Mouse (Mus musculus) cerebellum, adult 11-12 months (tissue): ENCODE results near the gene Vti1a.

Source experiments
- DNase-seq: peaks from one replicate; pipeline ENCODE4 v3.0.0; 2022

The Vti1a gene

DNA sequence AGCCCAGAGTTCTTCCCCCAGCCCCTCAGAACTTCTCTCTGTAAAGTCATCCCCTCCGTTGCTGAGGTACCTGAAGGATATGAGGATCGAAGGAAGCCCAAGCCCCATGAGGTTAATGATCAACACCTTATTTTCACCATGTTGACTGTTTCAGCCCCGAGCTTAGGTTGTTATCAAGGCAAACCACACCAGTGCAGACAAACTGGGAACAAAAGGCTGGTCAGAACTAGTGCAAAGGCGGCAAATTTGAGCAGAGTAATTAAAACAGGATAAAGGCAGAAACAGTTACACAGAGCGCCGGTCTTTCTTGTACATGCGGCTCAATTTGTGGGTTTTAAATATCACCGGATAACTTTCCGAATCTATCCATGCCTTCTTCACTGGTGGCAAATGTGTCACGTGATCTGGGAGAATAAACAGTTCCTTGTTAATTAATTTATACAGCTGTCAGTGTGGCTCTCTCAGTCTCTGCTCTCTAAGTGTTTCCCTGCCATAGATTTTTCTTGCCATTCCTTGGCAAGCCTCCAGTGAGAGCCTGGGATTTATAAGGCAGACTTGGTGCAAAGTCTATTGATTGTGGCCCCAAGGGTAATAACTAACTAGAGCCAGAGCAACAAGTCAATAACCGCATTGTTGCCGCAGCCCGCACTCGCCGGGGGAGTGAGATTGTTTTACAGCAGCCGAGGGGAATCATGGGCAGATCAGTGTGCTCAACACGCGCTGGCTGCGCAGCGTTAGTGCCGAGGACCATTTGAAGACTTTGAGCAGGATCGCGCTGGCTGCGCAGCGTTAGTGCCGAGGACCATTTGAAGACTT lies 277.0 kb downstream of the Vti1a start:
- no peak for DNase-seq

DNA sequence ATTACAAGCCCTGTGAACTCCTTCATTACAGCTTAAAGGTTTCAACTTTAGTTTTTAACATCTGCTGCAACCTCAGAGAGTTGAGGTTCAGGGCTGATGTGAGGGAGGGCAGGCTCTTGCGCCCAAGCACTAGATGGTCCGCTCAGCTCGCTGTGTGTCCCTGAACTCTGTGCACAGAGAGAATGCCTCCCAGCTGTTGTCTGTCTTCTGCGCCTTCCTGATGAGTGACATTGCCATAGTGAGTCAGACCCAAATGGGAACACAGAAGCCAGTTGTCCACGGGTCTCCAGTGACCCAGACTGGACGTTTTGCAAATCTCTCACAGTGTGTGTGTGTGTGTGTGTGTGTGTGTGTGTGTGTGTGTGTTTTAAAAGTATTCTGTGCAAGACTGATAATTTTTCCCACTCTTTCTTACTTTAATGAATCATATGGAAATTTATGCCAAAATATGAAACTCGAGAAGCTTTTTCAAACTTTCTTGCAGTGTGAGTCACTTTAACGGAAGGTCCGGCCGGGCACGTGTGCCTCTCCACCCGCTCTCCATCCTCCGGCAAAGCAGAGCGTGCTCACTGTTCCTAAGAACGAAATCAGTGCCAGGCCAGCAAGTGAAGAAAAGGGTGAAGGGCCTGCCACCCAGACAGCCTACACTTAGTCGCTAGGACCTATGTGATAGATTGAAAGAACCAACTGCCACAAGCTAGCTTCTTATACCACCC lies 277.8 kb downstream of the Vti1a start:
- DNase-seq = no peak

DNA sequence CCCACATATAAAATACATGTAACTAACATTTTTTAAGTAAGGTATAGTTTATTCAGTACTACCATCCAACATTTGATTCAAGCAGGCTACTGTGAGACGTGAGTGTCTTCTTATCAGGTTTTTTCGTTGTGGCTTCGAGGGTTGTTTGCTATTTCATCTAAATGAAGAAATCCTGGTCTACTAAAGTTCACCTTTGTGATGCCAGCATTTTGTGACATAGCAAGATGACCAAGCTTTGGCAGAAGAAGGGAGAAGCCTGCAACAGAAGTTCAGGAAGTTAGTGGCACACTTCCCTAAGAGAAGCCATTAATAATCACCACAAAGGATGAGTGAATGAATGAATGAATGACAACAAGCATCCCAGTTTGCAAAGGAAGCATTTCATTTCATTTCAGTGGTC lies 278.4 kb downstream of the Vti1a start:
- DNase-seq = no peak

DNA sequence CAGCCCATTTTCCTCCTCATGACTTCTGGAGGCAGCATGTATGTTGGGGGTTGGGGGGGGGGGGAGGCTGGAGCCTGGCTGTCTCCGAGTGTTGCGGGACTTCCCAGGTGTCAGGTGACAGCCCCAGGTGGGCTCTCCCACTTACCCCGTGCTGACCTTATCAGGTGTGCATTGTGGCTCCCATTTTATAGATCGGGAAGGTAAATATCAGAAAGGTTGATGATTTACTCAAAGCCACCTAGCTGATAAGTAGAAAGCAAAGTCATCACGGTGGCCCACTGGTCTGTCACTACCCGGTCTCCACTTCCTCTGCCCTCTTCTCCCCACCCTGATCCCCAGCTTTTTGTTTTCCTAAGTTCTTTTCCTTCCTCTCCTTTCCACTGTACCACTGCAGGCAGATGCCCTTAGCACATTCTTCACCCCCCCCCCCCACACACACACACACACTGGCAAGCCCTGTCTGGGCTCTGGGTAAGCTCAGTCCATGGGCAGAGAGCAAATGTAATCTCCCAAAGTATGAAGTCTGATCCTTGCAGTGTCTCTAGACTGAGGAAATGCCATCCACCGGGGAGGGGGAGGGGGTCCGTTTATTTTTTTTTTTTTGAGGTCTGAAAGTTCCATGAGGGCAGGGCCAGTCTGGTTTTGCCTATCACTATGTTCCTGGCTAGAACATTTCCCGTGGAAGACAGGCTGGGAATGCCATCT lies 280.0 kb downstream of the Vti1a start:
- no peak for DNase-seq

DNA sequence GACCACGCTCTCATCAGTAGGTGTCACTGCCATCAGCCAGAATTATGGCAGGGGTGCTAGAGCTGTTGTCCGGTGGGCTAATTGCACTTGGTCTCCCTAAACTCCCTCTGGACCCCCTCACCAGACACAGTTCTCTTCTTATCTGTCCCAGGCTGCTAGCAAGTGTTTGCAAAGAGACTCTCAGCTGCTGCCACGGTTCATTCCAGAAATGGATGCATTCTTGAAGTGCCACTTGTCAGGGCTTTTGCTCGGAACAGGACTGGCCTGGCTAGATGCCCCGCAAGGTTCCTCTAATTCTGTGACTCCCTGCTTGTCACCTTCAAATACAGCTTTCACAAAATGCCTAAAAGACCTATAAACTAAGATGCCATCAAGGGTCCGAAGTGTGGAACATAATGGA lies 280.7 kb downstream of the Vti1a start:
- DNase-seq = no peak

DNA sequence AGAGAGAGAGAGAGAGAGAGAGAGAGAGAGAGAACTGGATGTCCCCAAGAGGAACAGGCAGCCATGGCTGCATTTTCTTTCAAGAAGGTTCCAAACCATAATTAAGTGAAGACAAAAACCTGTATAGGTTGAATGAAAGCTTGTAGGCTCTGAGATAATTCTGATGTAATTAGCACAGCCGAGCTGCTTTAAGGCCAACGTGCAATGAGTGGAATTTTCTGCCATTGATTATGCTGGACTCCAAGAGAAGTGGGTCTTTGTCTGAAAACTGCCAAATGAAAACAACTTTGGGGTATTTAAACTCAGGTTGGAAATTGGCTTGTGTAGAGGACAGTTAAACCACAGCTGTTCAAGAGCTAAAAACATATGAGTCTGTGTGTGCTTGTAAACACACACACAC lies 281.2 kb downstream of the Vti1a start:
- DNase-seq = no peak

DNA sequence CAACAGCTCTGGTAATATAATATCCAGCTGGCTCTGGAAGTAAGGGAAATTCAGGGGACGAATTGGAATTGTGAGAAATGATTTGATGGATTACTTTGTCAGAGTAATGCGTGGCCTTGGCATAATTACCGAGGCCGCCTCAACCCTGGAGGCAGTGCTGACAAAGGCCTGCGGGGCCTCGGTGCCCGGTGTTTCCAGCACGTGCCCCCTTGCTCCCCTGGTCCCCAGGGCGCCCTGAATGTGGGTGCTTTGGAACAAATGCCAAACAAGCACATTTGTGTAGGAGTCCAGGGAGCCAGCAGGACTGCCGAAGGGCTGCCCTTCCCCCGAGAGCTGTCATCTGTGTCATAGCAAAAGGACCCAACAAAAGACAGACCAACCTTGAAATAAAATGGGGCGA lies 281.9 kb downstream of the Vti1a start:
- no peak for DNase-seq

DNA sequence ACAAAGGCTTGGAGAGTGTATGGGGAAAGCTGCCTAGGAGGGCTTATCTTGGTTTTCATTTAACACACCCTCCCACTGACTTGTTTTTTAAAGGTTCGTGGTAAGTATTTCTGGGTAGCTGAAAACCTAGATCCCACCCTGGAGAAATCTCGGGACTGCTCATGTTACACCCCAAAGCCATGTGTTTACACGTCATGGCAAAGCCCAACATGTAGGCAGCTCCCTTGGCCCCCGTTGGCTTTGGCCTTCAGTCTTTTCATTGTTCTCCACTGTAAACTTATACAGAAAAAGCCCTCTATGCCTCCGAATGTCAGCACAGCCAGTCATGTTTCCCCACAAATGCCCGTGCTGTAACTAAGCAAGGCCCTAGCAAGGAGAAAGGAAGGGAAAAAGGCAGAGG lies 283.0 kb downstream of the Vti1a start:
- DNase-seq = no peak

DNA sequence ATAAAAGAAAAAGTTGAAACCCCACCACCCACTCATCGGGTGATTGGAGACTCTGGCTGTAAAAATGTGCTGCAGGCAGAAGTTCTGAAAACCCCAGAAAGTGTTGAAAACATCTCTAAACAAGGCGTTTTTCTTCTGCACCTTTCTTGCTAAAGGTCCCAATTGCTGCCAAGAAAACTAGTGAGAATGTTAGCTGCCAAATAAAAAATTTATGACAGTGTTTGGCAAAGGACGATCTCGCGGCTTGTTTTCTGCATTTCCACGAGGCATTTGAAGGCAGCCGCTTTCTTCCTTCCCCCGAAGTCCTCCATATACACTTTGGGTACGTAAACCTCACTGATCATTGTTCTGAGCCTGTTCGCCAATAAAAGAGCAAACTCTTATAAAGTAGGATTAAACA lies 291.6 kb downstream of the Vti1a start:
- DNase-seq = no peak

DNA sequence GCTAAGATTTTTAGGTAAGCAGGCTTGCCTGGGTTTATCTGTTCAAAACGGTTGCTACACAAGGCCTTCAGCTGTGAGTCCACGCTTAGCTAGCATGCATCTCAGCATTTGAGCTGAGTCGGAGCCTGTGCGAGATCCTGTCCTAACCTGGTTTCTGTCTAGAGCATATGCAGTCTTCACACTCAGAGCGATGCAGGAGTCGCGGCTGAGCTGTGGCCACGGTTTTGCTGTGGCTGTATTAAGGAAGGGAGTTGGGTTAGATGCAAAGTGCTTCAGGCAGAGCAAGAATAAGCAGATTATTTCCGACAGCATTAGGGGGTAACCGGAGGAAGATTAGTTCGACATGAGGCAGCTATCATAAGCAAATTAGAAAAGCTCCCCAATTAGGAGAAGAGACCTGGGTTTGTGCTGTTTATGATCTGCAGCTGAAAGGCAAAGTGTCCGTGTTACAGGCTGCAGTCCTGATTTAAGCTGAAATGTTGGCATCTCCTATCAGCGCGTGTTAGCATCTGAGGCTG lies 292.8 kb downstream of the Vti1a start:
- DNase-seq = no peak

DNA sequence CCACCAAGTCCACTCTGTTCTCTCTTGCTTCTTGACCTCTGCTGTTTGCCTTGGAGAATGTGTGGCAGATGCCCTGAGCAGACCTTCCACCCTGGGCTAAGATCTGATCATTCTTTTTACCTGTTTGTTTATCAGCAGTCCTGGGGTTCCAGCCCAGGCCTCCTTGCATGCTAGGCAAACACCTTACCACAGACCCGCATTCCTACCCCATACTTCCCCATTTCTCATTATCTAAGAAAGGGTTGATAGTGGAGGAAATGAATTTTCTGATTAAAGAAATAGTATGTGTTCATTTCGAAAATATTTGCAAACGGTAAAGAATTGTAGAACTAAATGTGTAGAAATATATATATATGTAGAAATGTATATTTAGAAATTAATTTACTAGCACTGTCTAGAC lies 293.7 kb downstream of the Vti1a start:
- no peak for DNase-seq

DNA sequence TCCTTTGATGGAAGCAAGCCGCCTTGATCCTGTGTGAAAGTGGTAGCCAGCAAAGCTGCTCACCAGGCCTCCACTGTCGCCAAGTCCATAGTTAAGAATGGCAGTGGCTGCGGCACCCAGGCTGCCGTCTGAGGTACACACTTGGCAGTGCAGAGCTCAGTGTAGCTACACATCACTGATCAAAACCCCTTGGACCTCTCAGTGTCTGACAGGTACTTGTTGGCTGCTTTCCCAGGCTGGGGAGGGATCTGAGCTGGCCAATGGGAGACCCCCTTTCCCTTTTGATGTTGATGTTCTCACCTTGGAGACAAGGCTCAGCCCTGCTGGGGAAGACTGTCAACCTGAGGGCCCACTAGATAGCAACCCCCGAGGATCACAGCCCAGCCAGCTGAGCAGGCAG lies 299.6 kb downstream of the Vti1a start:
- no peak for DNase-seq

DNA sequence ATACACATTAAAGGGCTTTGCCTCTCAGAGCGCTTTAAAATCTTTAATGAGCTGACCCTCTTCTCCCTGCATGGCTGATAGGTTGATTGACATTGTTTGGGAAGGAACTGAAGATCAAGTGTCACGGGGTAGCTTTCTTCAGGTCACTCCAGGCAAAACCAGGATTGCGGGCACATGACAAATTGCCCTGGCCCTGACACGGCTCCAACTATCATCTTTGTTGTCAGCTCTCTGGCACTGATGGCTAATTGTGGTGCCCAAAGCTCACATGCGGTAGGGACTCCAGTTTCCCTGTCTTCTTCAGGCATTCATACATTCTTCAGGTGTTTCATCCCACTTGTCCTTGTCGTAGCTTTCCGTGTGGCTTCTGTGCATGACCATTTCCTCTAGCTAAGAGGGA lies 300.2 kb downstream of the Vti1a start:
- DNase-seq = no peak

DNA sequence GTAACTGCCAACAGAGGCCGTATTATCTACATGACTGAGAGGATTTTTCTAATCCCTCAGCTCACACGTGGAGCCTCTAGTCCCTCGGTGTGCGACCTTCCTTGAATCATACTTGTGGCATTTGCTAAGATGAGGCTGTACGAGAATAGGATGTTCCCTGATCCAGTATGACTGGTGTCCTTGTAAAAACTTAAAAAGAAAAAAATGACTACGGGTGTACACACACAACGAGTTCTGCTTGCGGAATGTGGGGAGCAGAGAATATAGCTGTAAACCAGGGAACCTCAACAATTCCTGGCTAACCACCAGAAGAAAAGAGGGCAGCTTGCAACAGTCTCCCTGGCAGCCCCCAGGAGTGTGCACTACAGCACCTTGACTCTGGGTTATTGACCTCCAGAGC lies 300.8 kb downstream of the Vti1a start:
- DNase-seq = no peak

DNA sequence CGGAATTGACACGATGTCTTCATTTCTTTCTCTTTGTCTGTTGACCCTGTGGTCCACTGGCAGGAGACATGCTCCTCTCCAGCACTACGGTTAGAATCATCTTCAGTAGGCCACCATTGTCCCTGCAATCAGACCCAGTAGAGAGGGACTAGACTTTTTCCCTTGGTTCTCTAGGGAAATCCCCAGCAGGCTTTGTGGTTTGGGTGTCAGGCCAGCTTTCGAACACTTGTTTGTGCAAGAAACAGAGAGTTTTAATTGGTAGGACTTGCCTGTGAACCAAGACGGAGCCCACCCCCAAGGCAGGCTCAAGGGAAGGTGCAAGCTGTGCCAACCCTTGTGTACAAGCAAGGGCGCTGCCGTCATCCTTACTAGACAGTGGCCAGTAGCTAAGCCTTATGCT lies 302.5 kb downstream of the Vti1a start:
- DNase-seq = no peak

DNA sequence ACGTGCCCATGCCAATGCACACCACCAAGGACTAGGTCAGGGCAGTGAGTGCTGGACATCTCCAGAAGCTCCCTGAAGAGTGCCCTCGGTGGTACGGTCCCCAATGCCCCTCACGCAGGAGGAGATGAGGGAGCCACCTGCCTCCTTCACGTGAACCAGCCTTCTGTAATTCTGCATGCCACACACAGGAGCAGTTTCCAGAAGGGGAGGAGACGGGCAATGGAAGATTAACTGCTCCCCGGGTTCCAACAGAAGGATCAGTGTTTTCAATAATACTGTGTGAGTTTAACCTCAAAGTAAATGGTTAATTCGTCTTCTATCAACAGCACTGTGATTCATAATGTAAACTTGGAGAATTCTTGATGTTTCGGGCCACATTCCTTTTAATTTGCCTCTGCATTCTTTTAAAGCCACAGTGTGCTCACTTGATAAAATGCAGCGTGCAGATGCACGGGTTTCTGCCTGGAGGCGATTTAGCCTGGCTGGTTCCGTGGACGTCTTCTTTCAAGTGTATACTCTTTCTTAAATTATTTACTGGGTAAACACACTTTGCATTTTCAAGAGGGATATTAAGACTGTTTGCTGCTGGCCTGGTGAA lies 304.4 kb downstream of the Vti1a start:
- no peak for DNase-seq

DNA sequence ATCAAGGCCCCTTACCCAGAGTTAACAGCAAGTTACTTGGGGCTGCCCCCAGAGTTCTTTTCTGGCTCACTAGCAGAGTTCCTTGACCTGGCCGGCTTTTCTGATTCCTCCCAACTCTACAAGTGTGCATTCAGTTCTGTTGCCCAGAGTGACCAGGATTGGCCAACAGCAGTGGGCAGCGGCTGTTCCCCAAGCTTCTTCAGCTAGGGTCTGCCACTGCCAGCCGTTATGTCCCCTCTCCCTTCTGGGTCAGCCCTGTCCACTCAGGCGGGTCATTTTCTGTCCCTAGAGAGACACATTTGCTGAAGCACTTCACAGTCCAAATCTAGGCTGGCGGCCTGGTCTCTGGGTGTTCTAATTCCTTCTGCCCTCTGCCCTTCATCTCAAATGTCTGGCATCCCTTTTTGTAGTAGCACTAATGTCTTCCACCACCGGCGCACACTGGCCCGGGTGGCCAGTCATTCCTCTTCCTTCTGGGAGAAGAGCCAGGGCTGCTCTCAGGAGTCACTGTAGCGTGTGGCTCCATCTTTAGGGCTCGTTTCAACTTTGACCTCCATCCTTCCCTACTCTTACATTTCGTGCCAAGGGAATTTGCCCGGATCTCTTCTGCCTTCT lies 305.0 kb downstream of the Vti1a start:
- DNase-seq = no peak

DNA sequence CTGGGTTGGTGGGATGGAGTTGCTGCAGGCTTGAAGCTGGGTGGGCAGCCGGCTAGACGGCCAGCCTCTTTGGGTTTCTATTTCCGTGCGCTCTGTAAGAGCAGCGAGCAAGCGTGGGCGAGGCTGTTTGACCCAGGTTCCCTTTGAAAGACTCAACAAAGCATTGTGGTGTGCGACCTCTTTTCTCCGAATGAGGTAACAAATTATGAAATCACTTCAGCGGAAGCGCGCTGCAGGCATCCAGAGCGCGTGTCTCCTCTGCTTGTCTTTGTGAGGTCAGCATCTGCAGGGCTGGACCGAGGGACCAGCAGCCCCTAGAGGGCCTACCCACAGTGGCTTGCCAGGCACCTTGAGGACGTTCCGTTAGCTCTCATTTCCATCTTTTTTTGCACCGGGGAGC lies 306.7 kb downstream of the Vti1a start:
- DNase-seq = no peak

DNA sequence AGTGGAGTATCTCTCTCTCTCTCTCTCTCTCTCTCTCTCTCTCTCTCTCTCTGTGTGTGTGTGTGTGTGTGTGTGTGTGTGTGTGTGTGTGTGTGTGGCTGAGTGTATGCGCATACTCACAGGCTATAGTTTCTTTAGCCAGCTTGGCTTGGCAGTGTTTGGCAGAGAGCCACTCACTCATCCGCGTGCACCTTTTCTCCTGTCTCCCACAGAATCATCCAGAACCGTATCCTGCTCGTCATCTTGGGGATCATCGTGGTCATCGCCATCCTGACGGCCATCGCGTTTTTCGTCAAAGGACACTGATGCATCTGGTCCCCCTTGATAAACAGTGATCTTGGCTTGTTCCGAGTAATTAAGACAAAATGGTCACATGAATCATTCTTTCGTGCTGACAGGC lies 307.5 kb downstream of the Vti1a start:
- no peak for DNase-seq

DNA sequence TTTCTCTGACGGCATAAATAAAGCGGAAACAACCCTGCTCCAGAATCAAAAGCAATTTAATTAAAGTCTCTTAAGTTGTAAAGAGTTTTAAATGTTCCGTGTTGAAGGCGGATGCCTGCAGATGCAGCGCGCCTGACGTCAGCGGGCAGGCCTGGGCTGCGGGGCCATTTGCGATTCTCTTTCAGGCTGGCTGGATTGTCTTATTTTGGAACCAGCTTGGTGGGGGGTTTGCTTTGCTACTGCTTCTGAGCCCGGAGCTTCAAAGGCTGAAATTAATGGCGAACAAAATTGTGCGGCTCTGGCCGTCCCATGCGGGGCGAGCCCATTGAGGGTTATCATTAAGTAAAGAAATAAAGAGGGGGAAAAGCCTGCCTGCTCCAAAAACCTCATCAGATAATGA lies 310.4 kb downstream of the Vti1a start:
- DNase-seq = no peak

DNA sequence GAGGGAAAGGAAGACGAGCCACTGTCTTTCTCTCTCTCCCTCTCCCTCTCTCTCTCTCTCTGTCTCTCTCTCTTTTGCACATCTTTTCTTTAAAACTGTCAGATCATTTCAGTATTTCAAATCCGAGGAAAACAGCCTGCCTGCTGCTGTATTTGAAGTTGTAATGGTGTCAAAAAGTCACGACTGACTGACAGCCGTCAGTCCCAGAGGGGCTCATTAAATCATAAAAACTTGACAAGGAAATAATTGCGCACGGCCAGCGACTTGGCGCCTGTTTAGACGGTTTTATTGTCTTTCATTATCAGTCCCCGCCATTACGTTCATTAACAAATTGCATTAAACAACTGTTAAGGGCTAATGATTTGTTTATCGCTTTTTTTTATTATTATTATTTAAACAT lies 310.9 kb downstream of the Vti1a start:
- no peak for DNase-seq

DNA sequence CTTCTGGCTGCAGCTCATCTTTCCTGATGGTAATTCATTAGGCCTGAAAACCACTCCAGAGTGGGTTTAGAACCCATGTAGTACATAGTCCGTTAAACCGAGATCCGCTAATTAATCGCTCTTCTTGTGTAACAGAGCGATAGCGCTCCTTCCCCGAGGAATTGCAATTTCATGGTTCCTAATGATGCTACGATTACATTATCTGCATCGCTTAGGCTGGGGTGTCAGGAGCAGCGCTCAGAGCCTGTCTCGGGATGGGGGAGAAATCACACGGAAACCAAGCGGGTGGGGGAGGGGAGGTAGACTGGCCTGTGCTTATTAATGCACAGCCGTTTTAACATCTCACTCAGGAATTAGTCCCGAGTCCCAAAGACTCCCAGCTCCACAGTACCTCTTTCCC lies 319.4 kb downstream of the Vti1a start:
- DNase-seq = no peak

DNA sequence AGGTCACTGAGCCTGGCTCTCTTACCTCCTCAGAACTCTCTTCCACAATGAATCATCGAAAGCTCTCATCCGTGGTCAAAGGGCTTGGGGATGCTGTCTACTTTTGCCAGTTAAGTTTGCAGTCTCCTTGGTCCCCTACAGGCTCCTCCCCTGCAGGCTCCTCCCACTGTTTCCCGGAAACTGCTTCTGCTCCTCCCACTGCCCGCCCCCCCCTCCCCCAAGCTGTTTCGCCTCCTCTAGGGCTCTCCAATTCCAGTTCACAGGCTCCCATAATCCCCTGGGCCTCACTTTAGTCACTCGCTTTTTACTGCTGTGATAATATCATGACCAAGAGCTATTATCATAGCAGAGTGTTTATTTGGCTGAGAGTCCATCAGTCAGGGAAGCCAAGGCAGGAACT lies 324.2 kb downstream of the Vti1a start:
- no peak for DNase-seq
